ENCODE assay signal across 11 mouse cellular contexts in genomic region chr15:79913761-79914346, GRCm38 (mm10).
"Had no signal": no experiment of that assay in that cellular context is flagged by ENCODE, and none has a peak within 500 bp of the region (broad histone marks: within the 10 kb centered on the region; RNA-seq: fewer than 3 reads in every experiment).

No protein-coding gene starts in this region.

- H3K4me3 ChIP-seq: megakaryocyte, embryonic 14.5 days; midbrain, embryonic 13.5 days; midbrain, embryonic 15.5 days; neural tube, embryonic 12.5 days; stomach, embryonic 15.5 days had no signal

- H3K9me3 ChIP-seq: megakaryocyte, embryonic 14.5 days; midbrain, embryonic 13.5 days; midbrain, embryonic 15.5 days; neural tube, embryonic 12.5 days; stomach, embryonic 15.5 days had no signal

- H3K27ac ChIP-seq: macrophage; midbrain, embryonic 13.5 days; midbrain, embryonic 15.5 days; neural tube, embryonic 12.5 days; stomach, embryonic 15.5 days; stomach, postnatal 0 days had no signal

- H3K9ac ChIP-seq: lung, embryonic 14.5 days; midbrain, embryonic 13.5 days; midbrain, embryonic 15.5 days; neural tube, embryonic 12.5 days; stomach, embryonic 15.5 days had no signal

- H3K4me1 ChIP-seq: megakaryocyte, embryonic 14.5 days; midbrain, embryonic 13.5 days; midbrain, embryonic 15.5 days; neural tube, embryonic 12.5 days; stomach, embryonic 15.5 days had no signal

- H3K36me3 ChIP-seq: stomach, embryonic 15.5 days had no signal

- DNase-seq: lung, adult 18-20 months; lung, postnatal 10 days; lung, postnatal 36 days had no signal
